Mouse (Mus musculus) embryonic facial prominence, embryonic 10.5 days (tissue): ENCODE measurements around the gene Ugt1a6a. TPM values are rescaled to one million over a fixed set of nuclear protein-coding genes. Genes with fewer than 3 reads are reported as not detected.
"Not testable (repeated sequence)": the region's sequence is repeated elsewhere in the genome, so short reads cannot be mapped to it uniquely, and the experiment has no call there.

Source experiments
- DNase-seq: peaks from one replicate; pipeline ENCODE4 v3.0.0-alpha.2; 2017; ENCODE audit warnings: low spot score
- H3K27ac ChIP-seq: fragments of 300-500 bp; sonication (generic); replicated peaks from 2 replicates; pipeline ENCODE4 v1.5.1; 2016; ENCODE audit warnings: mild to moderate bottlenecking
- H3K27me3 ChIP-seq: fragments of 300-500 bp; sonication (generic); replicated peaks from 2 replicates; pipeline ENCODE4 v1.6.1; 2016; ENCODE audit warnings: low read depth, mild to moderate bottlenecking; ENCODE audit not compliant: poor library complexity, severe bottlenecking
- H3K36me3 ChIP-seq: fragments of 300-500 bp; sonication (generic); replicated peaks from 2 replicates; pipeline ENCODE4 v1.6.1; 2016; ENCODE audit warnings: mild to moderate bottlenecking, moderate library complexity
- H3K4me1 ChIP-seq: fragments of 300-500 bp; sonication (generic); 2 replicates; pipeline ENCODE4 v1.6.1; 2016
- H3K4me3 ChIP-seq: fragments of 300-500 bp; sonication (generic); 2 replicates; pipeline ENCODE4 v1.5.1; 2016; ENCODE audit warnings: mild to moderate bottlenecking, moderate library complexity
- H3K9me3 ChIP-seq: fragments of 300-500 bp; sonication (generic); 2 replicates; pipeline ENCODE4 v1.6.1; 2016; ENCODE audit warnings: mild to moderate bottlenecking
- WGBS: fragments of 180-500 bp; shearing (Covaris S2); methylation state at CpG from one replicate; pipeline ENCODE4 v1.1.7; 2016; 5-methylcytosine and 5-hydroxymethylcytosine counted together
- polyA plus RNA-seq: library from polyadenylated mRNA; unstranded; fragments of >200 nt; fragmentation: Nextera tagmentation; extraction: Ambion mirVana; gene quantifications from 2 replicates; pipeline ENCODE4 v1.2.1, GENCODE M21; 2016

Gene Ugt1a6a
- polyA plus RNA-seq, 1 experiment from 2014 or later: 0.45 TPM

- H3K27ac ChIP-seq: no peak overlapping the region
- no peak overlapping the region for H3K4me3 ChIP-seq
- no peaks in the 10 kb centered on the region for H3K36me3 ChIP-seq
- no peaks in the 10 kb centered on the region for H3K4me1 ChIP-seq
- WGBS: 41% methylated on average over 3 of the region's 3 CpGs
- no peak for DNase-seq
- no peaks in the 10 kb centered on the region for H3K27me3 ChIP-seq
- peaks cover 36% of the 10 kb centered on the region for H3K9me3 ChIP-seq
Measured at GRCm38 (mm10) chr1:88217576-88217975, 83.0 kb downstream of the Ugt1a6a start.

- Histone ChIP-seq H3K9me3 (peaks cover 31% of the 10 kb centered on the region), H3K4me3 (no peak overlapping the region), H3K27me3 (no peaks in the 10 kb centered on the region), H3K4me1 (no peaks in the 10 kb centered on the region), H3K27ac (no peak overlapping the region), H3K36me3 (no peaks in the 10 kb centered on the region)
- 74% methylated on average over 9 of the region's 9 CpGs for WGBS
- DNase-seq: peak; percentile 14
Measured at GRCm38 (mm10) chr1:88218051-88218450, 83.4 kb downstream of the Ugt1a6a start.

- Histone ChIP-seq H3K27me3 (no peaks in the 10 kb centered on the region), H3K4me3 (no peak overlapping the region), H3K36me3 (no peaks in the 10 kb centered on the region), H3K4me1 (no peaks in the 10 kb centered on the region), H3K27ac (no peak overlapping the region), H3K9me3 (peaks cover 26% of the 10 kb centered on the region)
- DNase-seq: peak; percentile 11
- 51% methylated on average over 4 of the region's 4 CpGs for WGBS
Measured at GRCm38 (mm10) chr1:88218591-88218990, 84.0 kb downstream of the Ugt1a6a start.

- Histone ChIP-seq H3K4me3 (no peak overlapping the region), H3K9me3 (peaks cover 21% of the 10 kb centered on the region), H3K27ac (no peak overlapping the region), H3K36me3 (no peaks in the 10 kb centered on the region), H3K4me1 (no peaks in the 10 kb centered on the region), H3K27me3 (no peaks in the 10 kb centered on the region)
- DNase-seq: no peak
- 21% methylated on average over 1 of the region's 1 CpGs for WGBS
Measured at GRCm38 (mm10) chr1:88219054-88219453, 84.4 kb downstream of the Ugt1a6a start.

- Histone ChIP-seq H3K4me1 (no peaks in the 10 kb centered on the region), H3K4me3 (no peak overlapping the region), H3K9me3 (peaks cover 10% of the 10 kb centered on the region), H3K27me3 (no peaks in the 10 kb centered on the region), H3K36me3 (no peaks in the 10 kb centered on the region), H3K27ac (no peak overlapping the region)
- no peak for DNase-seq
Measured at GRCm38 (mm10) chr1:88220336-88220735, 85.7 kb downstream of the Ugt1a6a start.

GRCm38 (mm10) chr1:88222216-88222615, 87.6 kb downstream of the Ugt1a6a start:
- DNase-seq: no peak
- Histone ChIP-seq H3K4me3 (no peak overlapping the region), H3K36me3 (no peaks in the 10 kb centered on the region), H3K27me3 (no peaks in the 10 kb centered on the region), H3K9me3 (peaks cover 20% of the 10 kb centered on the region), H3K27ac (no peak overlapping the region), H3K4me1 (no peaks in the 10 kb centered on the region)
- WGBS: 56% methylated on average over 2 of the region's 2 CpGs

GRCm38 (mm10) chr1:88223011-88223515, 88.5 kb downstream of the Ugt1a6a start:
- not testable (repeated sequence) for H3K36me3 ChIP-seq, H3K4me1 ChIP-seq, H3K27me3 ChIP-seq, H3K4me3 ChIP-seq, H3K27ac ChIP-seq
- peak; percentile 11 for DNase-seq
- H3K9me3 ChIP-seq: peaks cover 28% of the 10 kb centered on the region

- DNase-seq: peak; percentile 15
- no peaks in the 10 kb centered on the region for H3K36me3 ChIP-seq
- WGBS: 63% methylated on average over 1 of the region's 1 CpGs
- H3K9me3 ChIP-seq: peaks cover 34% of the 10 kb centered on the region
- H3K27ac ChIP-seq: no peak overlapping the region
- no peaks in the 10 kb centered on the region for H3K4me1 ChIP-seq
- H3K27me3 ChIP-seq: no peaks in the 10 kb centered on the region
- no peak overlapping the region for H3K4me3 ChIP-seq
Measured at GRCm38 (mm10) chr1:88223591-88223990, 89.0 kb downstream of the Ugt1a6a start.

- Histone ChIP-seq H3K27ac (no peak overlapping the region), H3K4me1 (no peaks in the 10 kb centered on the region), H3K4me3 (no peak overlapping the region), H3K36me3 (no peaks in the 10 kb centered on the region), H3K27me3 (no peaks in the 10 kb centered on the region), H3K9me3 (peaks cover 40% of the 10 kb centered on the region)
- DNase-seq: no peak
- 73% methylated on average over 2 of the region's 2 CpGs for WGBS
Measured at GRCm38 (mm10) chr1:88224029-88224776, 89.6 kb downstream of the Ugt1a6a start.

GRCm38 (mm10) chr1:88225301-88225700, 90.7 kb downstream of the Ugt1a6a start:
- H3K4me3 ChIP-seq, H3K4me1 ChIP-seq, H3K27me3 ChIP-seq, H3K27ac ChIP-seq, DNase-seq, H3K36me3 ChIP-seq: not testable (repeated sequence)
- WGBS: 37% methylated on average over 2 of the region's 2 CpGs
- H3K9me3 ChIP-seq: peaks cover 51% of the 10 kb centered on the region

- Histone ChIP-seq H3K4me1 (no peaks in the 10 kb centered on the region), H3K36me3 (no peaks in the 10 kb centered on the region), H3K27me3 (no peaks in the 10 kb centered on the region), H3K9me3 (peaks cover 55% of the 10 kb centered on the region), H3K4me3 (no peak overlapping the region), H3K27ac (no peak overlapping the region)
- no peak for DNase-seq
Measured at GRCm38 (mm10) chr1:88225741-88226140, 91.1 kb downstream of the Ugt1a6a start.

GRCm38 (mm10) chr1:88226670-88227379, 92.2 kb downstream of the Ugt1a6a start, which contains the start of gene Mroh2a:
TSS of gene Mroh2a (plus strand) at chr1:88226986.
- H3K27me3 ChIP-seq: no peaks in the 10 kb centered on the region
- H3K36me3 ChIP-seq: no peaks in the 10 kb centered on the region
- H3K4me3 ChIP-seq: no peak within 1 kb of the TSS
- H3K4me1 ChIP-seq: no peaks in the 10 kb centered on the region
- no peak for DNase-seq
- 60% methylated on average over 5 of the region's 5 CpGs for WGBS
- peaks cover 66% of the 10 kb centered on the region for H3K9me3 ChIP-seq
- H3K27ac ChIP-seq: no peak within 1 kb of the TSS

GRCm38 (mm10) chr1:88227482-88227881, 92.9 kb downstream of the Ugt1a6a start:
- H3K4me1 ChIP-seq: no peaks in the 10 kb centered on the region
- 60% methylated on average over 2 of the region's 2 CpGs for WGBS
- no peaks in the 10 kb centered on the region for H3K36me3 ChIP-seq
- no peak overlapping the region for H3K27ac ChIP-seq
- peaks cover 73% of the 10 kb centered on the region for H3K9me3 ChIP-seq
- H3K4me3 ChIP-seq: no peak overlapping the region
- no peak for DNase-seq
- H3K27me3 ChIP-seq: no peaks in the 10 kb centered on the region
